Mouse (Mus musculus) cerebellum, postnatal 36 days (tissue): ENCODE data around the gene Fam219a.

Experiments used
- DNase-seq, 2 experiments: peaks; one replicate each; pipeline ENCODE4 v3.0.0; 2021 to 2022; ENCODE audit warnings: mixed read lengths in 2 of 2

Fam219a gene

DNA sequence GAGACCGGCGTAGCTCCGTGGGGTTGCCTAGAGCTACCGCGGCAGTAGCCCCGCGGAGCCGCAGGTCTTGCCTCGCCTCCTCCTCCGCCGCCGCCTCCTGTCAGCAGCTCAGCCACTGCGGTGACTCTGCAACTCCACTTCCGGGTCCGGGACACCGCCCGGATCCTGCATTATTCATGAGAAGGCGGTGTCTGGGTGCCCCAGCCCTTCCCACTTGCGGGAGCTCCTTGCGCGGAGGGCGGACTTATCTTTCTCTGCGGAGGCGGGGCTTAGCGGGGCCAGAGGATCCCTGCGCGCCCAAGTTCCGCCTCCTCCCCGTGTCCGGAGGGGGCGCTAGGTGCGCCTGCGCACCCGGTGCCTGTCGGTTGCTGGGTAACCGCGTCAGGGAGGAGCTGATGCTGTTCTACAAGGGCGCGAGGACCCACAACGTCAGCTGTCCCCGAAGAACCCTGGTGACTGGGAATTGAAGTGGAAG lies at the start of gene Fam219a, which contains the start of gene Dnaic1:
TSS of gene Fam219a (minus strand) at position 128 of the 475 bp plus-strand sequence.
TSS of gene Dnaic1 (plus strand) at position 365 of the 475 bp plus-strand sequence.
- peak; percentile 96 to 99 for DNase-seq

DNA sequence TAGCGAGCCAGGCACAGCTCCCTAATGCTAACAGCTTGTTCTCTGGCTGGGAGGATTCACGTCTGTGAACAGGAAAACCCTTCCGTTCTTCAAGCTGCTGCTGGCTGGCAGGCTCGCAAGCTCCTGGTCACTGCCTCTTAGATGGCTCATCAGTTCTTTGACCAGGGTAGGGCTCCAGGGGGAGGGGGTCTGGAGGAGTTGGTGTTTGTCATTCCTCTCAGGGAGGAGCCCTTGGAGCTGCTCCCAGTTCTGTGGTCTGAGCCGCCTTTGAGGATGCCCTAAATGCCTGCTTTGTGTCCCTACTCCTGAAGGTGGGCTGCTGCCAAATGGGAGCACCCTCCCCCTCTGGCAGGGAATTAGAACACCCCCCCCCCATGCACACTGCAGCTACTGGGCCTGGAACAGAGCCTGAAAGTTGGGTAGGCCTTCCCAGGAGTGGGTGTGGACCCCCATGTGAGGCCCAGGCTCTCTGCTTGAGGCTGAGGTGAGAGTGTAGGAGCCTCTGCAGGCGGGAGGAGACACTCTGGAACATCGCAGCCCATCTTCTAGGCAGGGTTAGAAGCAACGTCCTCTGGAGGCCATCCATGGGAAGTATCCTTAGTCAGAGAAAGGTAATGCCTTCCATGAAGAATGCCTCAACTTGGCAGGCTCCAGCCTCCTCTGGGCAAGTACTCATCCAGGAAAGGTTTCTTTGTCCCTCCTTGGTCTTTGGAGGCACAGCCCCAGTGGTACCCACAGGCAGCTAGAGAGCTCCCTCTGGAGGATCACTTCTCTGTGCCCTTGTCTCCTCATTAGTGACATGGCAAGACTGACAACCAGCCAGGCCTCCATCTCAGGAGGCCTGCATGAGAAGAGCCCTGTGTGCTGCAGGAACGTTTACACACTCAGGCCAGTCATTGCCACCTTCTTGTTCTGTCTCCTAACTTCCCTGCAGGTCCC lies 46.6 kb upstream of the Fam219a start:
- peak in 1 of 2 experiments; percentile 52 for DNase-seq

DNA sequence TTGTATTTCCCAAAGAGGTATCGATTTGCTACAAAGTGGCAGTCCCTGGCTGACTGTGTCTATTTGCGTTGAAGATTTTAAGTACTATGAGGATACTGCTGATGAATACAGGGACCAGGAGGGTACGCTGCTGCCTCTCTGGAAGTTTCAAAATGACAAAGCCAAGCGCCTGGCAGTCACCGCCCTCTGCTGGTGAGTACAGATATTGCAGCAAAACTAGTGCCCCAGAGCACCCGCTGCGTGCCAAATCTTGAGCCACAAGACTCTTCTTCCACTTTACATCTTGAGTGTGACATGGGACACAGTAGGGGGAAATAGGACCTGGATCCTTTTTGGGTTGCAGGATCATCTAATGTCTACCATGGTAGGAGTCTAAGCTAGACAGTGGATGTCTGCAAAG lies 44.8 kb upstream of the Fam219a start:
- DNase-seq: peak; percentile 86 to 92

DNA sequence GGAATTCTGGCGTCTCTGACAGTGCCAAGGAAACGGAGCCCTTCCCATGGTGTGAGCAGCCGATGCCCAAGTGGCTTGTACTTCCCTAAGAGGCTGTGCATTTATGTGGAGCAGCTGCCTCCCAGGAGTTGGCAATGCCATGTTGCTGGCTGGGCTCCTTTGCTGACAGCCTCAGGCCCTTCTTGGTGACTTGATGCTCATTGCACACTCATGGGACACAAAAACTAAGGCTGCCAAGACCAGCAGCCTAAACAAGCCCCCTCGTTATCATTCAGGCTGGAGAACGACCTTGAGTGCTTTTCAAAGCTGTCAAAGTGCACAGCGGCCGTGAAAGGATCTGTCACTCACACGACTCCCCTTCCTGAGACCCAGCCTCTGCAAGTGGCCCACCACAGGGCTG lies 42.8 kb upstream of the Fam219a start:
- no peak for DNase-seq

DNA sequence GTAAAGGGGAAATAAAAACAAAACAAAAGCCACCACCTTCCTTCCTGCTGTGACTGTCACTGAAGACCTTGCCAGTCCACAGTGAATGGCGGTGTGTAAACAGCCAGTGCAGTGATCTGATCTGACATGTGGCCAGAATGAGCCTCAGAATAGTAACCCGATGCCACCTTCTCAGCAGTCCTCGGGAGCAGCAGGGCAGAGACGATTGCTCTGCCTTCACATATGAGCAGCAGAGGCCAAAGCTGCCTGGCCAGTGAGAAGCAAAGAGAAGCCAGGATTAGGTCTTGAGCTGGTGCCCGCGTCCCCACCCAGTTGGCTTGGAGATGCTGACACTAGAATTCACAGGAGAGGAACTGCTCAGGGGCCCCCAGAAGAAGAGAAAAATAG lies 41.2 kb upstream of the Fam219a start:
- no peak for DNase-seq

DNA sequence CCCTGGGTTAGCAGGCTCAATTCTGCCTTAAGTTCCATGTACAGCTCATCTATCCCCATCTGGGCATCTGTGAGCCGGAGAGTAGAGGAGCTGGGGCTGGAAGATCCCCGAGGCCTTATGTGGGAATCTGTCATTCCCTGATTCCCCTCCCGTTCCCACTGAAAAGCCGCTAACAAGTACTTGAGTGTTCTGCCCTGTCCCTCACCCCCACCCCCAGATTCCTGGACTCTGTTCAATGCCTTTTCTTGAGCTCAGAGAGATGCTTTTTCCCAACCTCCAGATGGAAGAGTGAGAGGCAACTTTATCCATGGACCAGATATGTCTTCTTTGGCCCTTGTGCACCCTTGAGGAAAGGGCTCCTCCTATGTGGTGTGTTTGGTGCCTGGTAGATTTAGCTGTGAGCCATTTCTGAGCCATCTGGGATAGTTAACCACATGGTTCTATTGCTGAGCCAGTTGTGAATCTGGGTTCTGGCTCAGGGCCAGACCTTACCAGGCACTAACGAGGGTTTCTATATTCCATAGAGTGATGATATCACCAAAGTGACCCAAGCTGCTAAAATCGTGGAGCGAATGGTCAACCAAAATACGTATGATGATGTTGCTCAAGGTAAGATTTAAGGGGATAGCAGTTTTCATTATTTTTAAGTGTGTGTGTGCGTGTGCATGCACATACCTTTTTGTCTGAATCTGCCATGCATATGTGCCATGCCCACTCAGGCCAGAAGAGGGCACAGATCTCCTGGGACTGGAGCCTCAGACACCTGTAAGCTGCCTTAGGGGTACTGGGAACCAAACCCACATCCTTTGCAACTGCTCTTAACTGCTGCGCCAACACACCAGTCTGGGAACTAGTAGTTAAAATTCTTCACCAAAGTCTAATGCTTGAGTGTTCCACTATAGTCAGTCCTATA lies 40.6 kb upstream of the Fam219a start:
- no peak for DNase-seq

DNA sequence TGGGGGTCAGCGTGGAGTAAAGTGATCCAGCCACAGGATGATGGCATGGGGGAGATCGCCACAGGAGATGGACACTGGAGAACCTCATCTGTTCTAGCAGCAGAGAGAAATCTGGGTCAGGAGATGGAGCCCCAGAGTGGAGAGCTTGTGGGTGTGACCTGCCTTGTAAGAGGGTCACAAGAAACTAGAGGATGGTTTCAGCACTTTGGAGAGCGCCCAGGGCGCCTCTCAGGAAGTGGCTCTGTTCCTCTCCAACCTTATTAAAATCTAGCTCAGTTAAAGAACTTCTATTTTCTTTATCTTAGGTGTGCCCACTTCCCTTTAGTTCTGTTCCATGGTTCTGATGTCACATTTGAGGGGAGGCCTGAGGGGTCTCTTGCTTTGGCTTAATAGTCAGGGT lies 37.4 kb upstream of the Fam219a start:
- DNase-seq: no peak

DNA sequence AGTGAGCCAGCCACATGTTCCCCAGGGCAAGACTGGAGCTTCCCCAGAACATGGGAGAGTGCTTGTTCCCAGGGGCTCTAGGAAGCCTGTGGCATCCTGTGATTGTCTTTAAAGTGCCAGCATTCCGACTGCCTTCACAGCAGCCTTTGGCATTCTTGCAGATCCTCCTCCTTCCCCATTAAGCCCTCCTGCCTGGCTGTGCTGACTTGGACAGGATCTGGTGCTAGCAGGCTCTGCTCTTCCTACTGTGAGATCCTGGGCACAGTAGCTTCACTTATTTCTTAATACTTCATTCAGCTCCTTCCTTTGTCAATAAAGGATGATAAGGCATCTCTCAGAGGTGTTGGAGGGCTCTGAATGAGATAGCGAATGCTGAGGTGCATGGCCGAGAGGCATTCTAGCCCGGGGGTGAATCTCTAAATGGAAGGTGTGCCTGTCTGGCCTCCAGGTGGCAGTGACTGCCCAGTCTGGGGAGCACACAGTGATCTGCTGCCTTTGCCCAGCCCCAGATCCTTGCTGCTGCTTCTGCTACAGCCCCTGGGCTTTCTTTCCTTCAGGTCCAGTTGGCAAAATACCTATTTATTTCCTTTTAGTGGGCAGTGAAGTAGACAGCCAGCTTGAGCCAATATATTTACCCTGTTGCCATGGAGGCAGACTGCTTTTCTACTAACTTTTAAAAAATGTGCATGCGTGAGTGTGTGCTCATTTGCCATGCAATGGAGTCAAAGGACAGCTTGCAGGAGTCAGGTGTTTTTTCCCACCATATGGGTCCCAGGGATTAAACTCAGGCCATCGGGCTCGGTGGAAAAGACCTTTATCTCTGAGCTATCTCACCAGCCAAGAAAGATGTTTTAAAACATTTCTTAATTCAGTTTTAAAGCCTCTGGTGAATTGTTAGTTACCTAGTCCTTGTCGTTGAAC lies 35.4 kb upstream of the Fam219a start:
- peak; percentile 72 to 78 for DNase-seq

DNA sequence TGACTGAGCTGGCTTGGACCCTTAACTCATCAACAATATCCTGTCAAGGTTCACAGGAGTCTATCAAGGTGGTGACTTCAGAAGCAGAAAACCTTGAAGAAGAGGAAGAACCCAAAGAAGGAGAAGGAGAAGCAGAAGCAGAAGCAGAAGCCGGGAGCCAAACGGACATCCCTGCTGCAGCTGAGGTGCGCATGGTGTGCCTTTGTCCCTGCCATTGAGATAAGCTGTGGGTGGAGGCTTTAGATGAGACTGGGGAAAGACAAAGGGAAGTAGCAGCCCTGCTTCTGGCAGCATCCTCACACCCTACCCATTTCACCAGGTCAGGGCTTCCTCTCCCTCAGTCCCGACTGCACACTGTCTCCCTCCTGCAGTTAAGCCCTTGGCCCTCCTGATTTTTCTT lies 33.5 kb upstream of the Fam219a start:
- no peak for DNase-seq

DNA sequence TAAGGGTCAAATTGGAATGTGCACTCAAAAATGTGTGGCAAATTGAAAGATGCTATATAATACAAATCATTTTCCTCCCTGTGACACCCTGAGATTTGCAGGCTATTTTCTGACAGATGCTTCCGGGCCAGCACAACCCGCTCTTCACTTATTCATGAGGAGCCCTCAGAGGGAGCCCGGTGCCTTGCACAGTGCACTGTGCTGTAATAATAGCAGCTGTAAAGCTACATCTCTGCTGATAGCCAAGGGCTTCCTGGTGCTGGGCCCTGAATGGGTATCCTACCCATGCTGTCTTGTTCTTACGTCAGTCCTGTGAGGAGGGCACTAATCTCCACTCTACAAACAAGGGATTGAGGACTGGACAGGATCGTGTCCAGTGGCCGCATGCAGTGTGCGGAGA lies 14.0 kb upstream of the Fam219a start:
- no peak for DNase-seq

DNA sequence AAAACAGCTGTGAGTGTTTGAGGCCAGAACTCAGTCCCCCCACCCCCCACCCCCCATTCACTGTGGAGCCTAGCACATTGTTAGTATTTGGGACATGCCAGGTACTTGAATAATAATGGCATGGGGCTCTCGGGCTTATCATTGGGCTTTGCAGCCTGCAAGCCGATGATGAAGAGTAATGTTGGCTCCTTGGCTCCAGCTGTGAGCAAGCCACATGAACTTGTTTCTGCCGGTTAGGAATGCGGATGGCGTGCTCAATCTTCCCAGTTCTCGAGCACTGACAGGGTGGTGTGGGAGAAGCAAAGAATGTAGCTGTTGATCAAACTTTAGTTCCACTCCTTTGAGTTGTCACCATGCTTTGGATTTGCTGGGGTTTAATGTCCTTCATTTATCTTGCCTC lies 6.6 kb upstream of the Fam219a start:
- no peak for DNase-seq

DNA sequence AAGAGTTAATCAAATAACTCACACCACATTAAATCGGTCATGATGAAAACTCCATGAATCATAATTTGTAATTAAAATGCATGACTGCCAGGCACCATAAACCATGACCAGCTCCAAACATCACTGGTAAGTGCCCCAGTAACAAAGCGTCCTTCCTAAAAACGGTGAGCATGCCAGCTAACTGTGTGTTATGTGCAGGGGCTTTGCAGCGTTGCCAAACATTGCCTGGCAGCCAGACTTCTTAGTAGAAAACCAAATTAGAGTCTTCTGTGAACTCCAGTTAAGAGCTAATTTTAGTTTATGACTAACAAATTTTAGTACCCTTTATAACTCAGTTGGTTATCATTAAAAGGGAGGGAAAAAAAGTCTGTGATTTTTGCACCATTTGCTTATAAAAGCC lies 4.2 kb upstream of the Fam219a start:
- DNase-seq: no peak

DNA sequence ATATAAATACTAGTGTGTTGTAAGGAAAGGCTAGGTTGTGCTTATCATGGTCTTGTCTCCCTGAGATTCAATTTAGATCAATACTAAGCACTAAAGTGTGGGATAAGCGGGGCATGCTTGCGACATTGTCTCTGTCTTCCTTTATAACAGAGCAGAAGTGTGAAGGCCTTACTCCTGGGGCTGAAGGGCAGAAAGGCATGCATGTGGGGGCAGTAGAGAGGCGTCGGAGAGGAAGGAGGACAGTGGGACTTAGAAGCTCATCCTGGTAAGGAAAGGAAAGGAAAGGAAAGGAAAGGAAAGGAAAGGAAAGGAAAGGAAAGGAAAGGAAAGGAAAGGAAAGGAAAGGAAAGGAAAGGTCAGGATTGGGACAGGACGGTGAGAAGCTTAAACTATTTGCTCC lies 2.2 kb upstream of the Fam219a start:
- DNase-seq: no peak

DNA sequence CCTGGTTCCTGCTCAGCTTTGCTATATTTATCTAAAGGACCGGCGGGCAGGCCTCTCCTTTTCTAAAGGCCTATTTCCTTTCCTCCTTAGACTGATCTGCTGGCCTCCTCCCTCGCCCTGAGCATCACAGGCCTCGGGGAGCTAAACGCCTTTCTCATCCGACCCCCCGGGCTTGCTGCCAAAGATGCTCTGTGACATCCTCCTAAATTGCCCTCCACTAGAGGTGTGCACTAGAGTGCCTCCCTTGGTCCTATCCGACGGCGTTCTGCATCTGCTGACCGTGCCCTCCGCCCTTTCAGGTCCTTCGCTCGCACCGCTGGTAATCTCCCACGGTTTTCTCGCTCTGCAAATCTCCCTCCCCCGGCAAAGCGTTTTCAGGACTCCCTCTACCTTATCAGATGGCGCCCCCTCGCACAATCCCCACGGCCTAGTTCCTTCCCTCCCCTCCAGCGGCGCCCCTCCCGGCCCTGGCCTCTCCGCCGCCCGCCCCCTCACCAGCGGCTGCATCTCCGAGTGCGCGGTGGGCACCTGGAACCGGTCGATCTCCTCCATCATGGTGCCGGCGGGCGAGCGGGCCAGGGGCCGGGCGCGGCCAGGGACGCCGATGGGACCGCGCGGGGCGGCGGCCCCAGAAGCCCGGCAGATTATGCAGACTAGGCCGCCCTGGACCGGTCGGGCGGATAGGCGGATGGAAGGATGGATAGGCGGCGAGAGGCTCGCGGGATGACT lies 492 bp downstream of the Fam219a start:
- DNase-seq: peak; percentile 60 to 63

DNA sequence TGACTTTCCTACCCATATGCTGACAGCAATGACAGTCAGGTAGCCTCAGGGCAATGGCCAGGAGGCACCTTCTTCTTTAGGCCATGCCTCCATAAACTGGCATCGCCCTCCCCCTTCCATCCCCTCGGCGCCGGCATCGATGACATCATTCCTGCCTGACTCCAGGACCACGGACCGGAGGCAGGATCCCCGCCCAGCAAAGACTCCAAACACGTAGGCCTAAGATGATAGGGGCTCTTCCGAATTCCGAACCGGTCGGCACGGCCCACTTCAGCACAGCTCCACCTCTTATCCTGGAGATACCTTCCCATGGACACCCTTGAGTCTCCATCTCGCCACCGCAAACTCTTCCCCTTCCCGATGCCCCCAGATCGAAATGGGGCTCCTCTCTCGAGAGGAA lies 1.1 kb downstream of the Fam219a start:
- DNase-seq: peak; percentile 67 to 74

DNA sequence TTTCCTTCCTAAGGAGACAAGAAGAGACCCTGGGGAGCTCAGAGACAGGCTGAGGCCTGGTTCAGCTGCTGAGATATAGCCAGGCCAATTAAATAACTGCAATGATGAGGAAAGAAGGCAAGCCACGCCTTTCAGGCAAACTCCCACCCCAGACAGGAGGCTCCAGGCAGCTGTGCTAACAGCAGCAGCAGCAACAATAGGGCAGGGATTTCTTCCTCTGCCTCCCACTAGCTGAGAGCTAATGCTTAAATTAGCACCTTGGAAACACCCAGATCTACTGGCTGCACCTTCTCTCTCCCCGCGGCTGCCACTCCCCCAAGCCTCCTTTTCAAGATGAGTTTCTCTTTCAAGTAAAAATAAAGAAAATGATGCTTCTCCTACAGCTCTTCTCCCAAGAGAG lies 3.2 kb downstream of the Fam219a start:
- DNase-seq: no peak

DNA sequence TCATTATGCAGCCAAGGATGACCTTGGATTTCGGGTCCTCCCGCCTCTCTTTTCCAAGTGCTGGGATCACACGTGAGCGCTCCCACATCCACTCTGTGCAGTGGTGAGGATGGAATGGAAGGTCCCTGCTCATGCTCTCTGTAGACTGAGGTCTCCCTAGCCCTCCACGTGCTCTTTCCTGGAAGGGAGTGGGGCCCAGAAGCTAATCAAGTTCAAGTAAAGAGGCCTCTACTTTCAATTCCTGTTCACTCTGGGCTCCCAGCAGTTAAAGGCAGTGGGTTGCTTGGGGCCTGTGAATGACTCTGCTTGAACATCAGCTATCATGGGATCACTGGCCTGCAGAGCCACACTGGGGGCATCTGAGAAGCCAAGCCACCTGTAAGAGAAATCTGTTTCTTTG lies 6.0 kb downstream of the Fam219a start:
- no peak for DNase-seq

DNA sequence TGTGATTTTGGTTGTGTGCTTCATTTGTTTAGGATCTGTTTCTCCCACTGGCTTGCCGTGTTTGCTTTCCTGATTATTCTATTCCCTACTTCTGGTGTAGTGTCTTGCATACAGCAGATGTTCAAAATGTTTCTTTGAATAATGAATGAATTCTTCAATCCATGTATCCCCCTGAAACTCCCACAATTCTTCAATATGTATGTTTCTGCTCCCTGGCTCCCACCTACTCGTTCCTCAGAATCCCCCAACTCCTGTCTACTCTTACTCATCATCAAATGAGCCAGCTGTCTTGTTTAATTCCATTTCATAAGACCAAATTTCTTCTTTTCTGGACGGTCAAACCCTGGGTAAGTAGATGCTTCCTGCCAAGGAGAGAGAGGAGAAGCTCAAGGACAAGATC lies 12.2 kb downstream of the Fam219a start:
- DNase-seq: no peak

DNA sequence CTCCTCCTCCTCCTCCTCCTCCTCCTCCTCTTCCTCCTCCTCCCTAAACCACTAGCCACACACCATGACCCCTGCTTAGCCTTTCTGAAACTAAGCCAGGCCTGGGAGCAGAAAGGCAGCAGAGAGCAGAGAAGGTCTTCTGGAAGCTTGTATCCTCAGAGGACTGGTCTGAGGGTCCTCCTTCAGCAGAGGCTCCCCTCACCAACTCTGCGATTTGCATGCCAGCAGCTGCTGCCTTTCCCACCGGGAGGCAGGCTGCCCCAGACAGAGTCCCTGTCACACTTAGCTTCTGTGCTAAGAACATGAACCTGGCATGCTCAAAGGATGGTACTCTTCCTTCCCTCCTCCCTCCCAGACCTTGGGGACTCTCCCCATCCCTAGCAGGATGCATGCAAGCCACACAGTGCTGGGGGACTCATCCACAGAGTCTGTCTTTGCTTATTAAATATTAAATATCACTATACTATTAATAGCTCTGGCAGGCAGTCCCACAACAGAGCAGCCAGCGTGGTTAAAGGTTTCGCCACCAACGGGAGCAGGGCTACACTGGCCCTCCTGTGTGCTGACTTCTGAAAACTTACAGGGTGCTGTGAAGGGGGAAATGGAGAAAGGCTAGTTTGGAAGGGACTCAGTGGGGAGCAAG lies 12.9 kb downstream of the Fam219a start:
- DNase-seq: no peak

DNA sequence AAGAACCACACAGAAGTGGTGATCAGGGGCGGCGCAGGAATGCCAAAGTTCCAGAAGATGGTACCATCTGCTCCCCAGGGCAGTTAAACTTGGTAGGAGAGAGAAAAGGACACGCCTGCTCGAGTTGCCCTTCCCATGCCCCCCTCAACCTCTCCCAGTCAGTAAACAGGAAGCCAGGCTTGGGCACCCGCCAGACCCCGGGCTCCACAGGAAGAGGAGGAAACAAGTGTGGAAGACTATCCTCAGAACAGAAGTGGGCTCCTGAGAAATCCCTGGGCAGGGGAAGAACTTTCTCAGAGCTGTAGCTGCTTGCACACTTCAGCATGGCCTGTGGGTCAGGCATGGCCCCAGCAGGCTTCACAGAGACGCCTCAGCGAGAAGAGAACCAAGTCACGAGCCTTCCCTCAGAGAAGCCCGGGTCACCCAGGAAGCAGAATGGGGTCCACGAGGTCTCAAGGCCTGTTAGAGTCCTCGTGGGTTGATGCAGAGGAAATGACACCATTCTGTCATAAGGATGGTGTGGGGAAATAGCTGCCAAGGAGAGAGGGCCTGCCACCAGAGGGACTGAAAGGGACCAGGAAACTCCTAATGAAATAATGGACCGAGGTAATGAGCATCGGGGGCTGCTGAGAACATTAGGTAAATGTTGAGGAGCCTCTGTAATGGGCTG lies 14.2 kb downstream of the Fam219a start:
- peak; percentile 31 to 39 for DNase-seq
